Mouse (Mus musculus) neural tube, embryonic 14.5 days (tissue): Measurements from ENCODE around the gene Hoxa6. TPM values are rescaled to one million over a fixed set of nuclear protein-coding genes. Genes with fewer than 3 reads are reported as not detected.

ENCODE experiments used
- ATAC-seq: fragments of 200-750 bp; cut with Nextera tagmentation; 2 replicates; pipeline ENCODE4 v1.8.0; 2017; ENCODE audit warnings: low read depth, mild to moderate bottlenecking, moderate TSS enrichment, moderate library complexity
- H3K27ac ChIP-seq: fragments of 300-500 bp; sonication (generic); 2 replicates; pipeline ENCODE4 v1.5.1; 2014; ENCODE audit warnings: low read depth, mild to moderate bottlenecking, control low read depth, low read length, moderate library complexity, mixed read lengths
- H3K27me3 ChIP-seq: fragments of 300-500 bp; sonication (generic); 2 replicates; pipeline ENCODE4 v1.6.1; 2014; ENCODE audit warnings: low read length; ENCODE audit not compliant: control insufficient read depth, insufficient read depth
- H3K36me3 ChIP-seq: fragments of 300-500 bp; sonication (generic); 2 replicates; pipeline ENCODE4 v1.6.1; 2014; ENCODE audit warnings: low read length, mixed read lengths; ENCODE audit not compliant: control insufficient read depth, insufficient read depth
- H3K4me1 ChIP-seq: fragments of 300-500 bp; sonication (generic); 2 replicates; pipeline ENCODE4 v1.6.1; 2014; ENCODE audit warnings: low read length; ENCODE audit not compliant: control insufficient read depth, insufficient read depth
- H3K4me2 ChIP-seq: fragments of 300-500 bp; sonication (generic); 2 replicates; pipeline ENCODE4 v1.6.1; 2014; ENCODE audit warnings: mild to moderate bottlenecking, low read depth, low read length, control low read depth
- H3K4me3 ChIP-seq: fragments of 300-500 bp; sonication (generic); 2 replicates; pipeline ENCODE4 v1.5.1; 2014; ENCODE audit warnings: low read depth, low read length, control low read depth, mixed read lengths
- H3K9ac ChIP-seq: fragments of 300-500 bp; sonication (generic); replicated peaks from 2 replicates; pipeline ENCODE4 v1.6.1; 2014; ENCODE audit warnings: low read depth, mild to moderate bottlenecking, control low read depth, low read length, mixed read lengths
- H3K9me3 ChIP-seq: fragments of 300-500 bp; sonication (generic); 2 replicates; pipeline ENCODE4 v1.6.1; 2016; ENCODE audit warnings: low read length; ENCODE audit not compliant: control insufficient read depth
- WGBS: fragments of 180-500 bp; shearing (Covaris S2); extraction: QIAGEN DNeasy Blood & Tissue Kit; methylation state at CpG from one replicate; pipeline ENCODE4 v1.1.7; 2014; 5-methylcytosine and 5-hydroxymethylcytosine counted together
- polyA plus RNA-seq: library from polyadenylated mRNA; unstranded; fragments of >200 nt; fragmentation: Nextera tagmentation; extraction: Ambion mirVana; gene quantifications from 2 replicates; pipeline ENCODE4 v1.2.1, GENCODE M21; 2014

Hoxa6 gene
- polyA plus RNA-seq, 1 experiment from 2014 or later = 10.1 TPM

DNA sequence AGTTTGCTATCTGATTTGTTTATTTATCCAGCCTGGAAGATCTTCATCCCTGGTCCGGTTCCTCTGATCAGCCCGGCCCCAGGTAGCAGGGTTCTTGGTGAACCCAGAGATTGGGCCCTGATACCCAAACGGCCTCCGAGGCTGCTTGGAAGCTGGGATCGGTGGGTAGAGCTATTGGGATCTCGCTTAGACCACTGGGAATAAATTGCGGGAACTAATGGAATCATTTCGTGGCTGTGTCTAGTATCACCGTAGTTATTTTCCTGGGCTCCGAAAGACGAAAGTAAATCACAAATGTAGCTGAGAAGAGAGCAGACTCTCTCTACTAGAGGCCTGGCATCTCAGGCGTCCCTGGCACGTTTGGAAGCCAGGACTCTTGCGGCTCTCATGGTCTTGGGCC is 3.3 kb downstream of the Hoxa6 start:
- Histone ChIP-seq H3K9me3 (no peaks in the 10 kb centered on the region), H3K36me3 (peaks cover 48% of the 10 kb centered on the region), H3K27me3 (no peaks in the 10 kb centered on the region), H3K27ac (peak overlapping the region; percentile 92), H3K9ac (peak overlapping the region; percentile 98), H3K4me1 (peaks cover 86% of the 10 kb centered on the region), H3K4me3 (peak overlapping the region; percentile 88), H3K4me2 (peak overlapping the region; percentile 99)
- 3% methylated on average over 14 of the region's 14 CpGs for WGBS
- no peak for ATAC-seq

DNA sequence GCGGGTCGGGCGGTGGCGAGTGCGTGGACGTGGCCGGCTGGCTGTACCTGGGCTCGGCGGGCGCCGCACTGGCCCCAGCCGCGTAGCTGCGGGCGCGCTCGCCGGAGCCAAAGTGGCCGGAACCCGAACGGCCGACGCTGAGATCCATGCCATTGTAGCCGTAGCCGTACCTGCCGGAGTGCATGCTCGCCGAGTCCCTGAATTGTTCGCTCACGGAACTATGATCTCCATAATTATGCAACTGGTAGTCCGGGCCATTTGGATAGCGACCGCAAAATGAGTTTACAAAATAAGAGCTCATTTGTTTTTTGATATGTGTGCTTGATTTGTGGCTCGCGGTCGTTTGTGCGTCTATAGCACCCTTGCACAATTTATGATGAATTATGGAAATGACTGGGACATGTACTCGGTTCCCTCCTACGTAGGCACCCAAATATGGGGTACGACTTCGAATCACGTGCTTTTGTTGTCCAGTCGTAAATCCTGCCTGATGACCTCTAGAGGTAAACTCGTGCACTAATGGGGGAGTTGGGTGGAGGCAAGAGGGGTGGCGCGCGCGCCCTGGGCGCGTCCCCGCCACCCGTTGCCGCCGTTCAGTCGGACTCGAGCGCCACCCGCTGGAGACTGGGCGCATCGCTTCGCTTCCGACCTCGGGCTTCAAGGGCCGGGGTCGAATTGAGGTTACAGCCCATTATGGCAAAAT is 4.3 kb downstream of the Hoxa6 start, which contains the start of gene Hoxa5:
TSS of gene Hoxa5 (minus strand) at position 538 of the 703 bp plus-strand sequence.
- WGBS = under 1% methylated on average over 65 of the region's 65 CpGs
- H3K27ac ChIP-seq = peak within 1 kb of the TSS; percentile 92
- peaks cover 84% of the 10 kb centered on the region for H3K4me1 ChIP-seq
- 0 out of 2 replicates have a peak, but pooled peaks have one; percentile 36 for ATAC-seq
- no peaks in the 10 kb centered on the region for H3K9me3 ChIP-seq
- peak within 1 kb of the TSS; percentile 88 for H3K4me3 ChIP-seq
- H3K9ac ChIP-seq = peak within 1 kb of the TSS; percentile 98
- peaks cover 48% of the 10 kb centered on the region for H3K36me3 ChIP-seq
- H3K27me3 ChIP-seq = no peaks in the 10 kb centered on the region
- H3K4me2 ChIP-seq = peak within 1 kb of the TSS; percentile 99

DNA sequence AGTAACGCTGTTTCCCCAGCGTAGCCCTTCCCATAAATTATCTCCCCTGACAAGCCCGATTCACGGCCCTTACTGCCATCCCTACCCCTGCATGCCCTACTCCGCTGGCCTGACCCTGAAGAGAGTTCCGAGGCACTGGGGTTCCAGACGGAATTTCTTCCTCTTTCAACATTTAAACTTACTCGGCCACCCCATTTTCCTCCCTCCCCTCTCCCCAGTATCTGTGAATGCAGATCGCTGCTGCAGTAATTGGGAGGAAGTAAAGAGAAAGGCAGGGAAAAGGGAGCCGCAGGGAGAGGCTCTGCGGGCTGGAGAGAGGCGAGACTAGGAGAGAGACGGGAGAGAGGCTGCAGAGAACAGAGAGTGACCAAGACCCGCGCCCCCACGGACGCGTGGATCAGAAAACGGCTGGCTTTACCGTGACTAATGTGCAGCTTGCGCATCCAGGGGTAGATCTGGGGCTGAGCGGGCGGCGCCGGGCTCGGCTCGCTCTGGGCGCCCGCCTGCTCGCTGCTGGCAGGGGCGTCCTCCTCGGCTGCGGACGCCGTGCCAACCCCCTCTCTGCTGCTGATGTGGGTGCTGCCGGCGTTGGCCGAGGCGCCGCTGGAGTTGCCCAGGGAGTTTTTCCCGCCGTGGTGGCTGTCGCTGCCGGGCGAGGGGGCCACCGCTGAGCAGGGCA is 5.0 kb downstream of the Hoxa6 start:
- H3K27ac ChIP-seq = peak overlapping the region; percentile 92
- H3K4me3 ChIP-seq = peak overlapping the region; percentile 88
- no peak; the same call in 1 of the 2 replicates for ATAC-seq
- peaks cover 48% of the 10 kb centered on the region for H3K36me3 ChIP-seq
- peak overlapping the region; percentile 98 for H3K9ac ChIP-seq
- H3K4me2 ChIP-seq = peak overlapping the region; percentile 99
- no peaks in the 10 kb centered on the region for H3K27me3 ChIP-seq
- no peaks in the 10 kb centered on the region for H3K9me3 ChIP-seq
- H3K4me1 ChIP-seq = peaks cover 80% of the 10 kb centered on the region
- under 1% methylated on average over 46 of the region's 46 CpGs for WGBS

DNA sequence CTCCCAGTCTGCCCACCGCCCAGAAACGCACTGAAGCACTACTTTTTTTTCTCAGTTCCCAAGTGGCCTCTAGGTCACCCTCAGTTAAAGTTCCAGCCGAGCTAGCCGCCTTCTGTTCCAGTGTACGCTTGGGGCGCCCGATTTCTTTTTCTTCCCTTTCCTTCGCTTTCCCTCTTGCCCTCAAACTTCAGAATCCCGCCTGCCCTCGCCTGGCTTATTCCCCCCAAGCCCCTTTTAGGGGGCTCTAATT is 5.5 kb downstream of the Hoxa6 start:
- peaks cover 82% of the 10 kb centered on the region for H3K4me1 ChIP-seq
- peak overlapping the region; percentile 88 for H3K4me3 ChIP-seq
- H3K9ac ChIP-seq = peak overlapping the region; percentile 98
- H3K36me3 ChIP-seq = peaks cover 48% of the 10 kb centered on the region
- peak overlapping the region; percentile 92 for H3K27ac ChIP-seq
- 3% methylated on average over 10 of the region's 10 CpGs for WGBS
- ATAC-seq = no peak
- peak overlapping the region; percentile 99 for H3K4me2 ChIP-seq
- H3K27me3 ChIP-seq = no peaks in the 10 kb centered on the region
- no peaks in the 10 kb centered on the region for H3K9me3 ChIP-seq

DNA sequence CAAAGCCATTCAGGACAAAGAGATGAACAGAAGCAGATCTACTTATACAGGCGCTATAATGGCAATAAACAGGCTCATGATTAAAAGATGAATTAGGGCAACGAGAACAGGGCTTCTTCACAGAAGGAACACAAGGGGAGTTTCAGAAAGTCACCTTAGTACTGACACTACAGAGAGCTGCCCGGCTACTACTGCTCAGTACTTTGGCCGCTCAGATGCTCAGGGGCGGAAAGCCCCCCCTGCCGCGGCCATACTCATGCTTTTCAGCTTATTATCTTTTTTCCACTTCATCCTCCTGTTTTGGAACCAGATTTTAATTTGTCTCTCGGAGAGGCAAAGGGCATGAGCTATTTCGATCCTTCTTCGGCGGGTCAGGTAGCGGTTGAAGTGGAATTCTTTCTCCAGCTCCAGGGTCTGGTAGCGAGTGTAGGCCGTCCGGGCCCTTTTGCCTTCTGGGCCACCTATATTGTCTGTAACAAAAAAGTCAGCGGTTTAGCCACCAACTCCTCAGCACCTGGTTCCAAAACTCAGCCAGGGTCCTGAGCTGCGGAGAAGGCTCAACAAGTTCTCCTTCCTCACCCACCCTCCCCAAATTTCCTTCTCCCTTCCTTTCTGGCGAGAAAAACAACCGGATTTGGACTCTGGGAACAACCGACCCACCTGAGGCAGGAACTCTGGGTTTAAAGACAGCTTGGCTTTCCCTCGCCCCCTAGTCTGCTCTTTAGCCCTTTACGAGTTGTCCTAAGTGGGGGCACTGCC is 6.0 kb downstream of the Hoxa6 start:
- H3K27me3 ChIP-seq = no peaks in the 10 kb centered on the region
- H3K4me1 ChIP-seq = peaks cover 84% of the 10 kb centered on the region
- H3K4me2 ChIP-seq = peak overlapping the region; percentile 99
- no peak for ATAC-seq
- H3K4me3 ChIP-seq = peak overlapping the region; percentile 88
- peak overlapping the region; percentile 98 for H3K9ac ChIP-seq
- H3K27ac ChIP-seq = peak overlapping the region; percentile 92
- WGBS = 6% methylated on average over 22 of the region's 22 CpGs
- no peaks in the 10 kb centered on the region for H3K9me3 ChIP-seq
- H3K36me3 ChIP-seq = peaks cover 48% of the 10 kb centered on the region

DNA sequence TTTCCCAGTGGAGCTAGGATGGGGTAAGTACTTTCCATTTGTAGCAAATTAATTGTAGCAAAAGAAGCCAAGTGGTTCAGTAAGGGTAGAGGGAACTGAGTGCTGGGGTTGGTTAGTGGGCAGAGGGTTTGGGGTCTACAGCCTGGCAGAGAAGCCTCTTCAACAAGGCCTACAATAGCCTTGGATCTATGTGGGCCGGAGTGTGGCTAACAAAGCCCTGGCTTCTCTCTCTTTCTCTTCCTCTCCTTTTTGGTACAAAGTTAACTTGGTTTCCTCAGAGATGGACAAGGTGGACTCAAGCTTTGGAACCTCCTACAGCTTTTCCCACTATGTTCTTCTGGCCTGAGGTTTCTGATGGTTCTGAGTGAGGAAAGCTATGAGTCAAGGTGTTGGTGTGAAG is 7.3 kb downstream of the Hoxa6 start:
- Histone ChIP-seq H3K9ac (no peak overlapping the region), H3K27ac (peak overlapping the region; percentile 35), H3K4me1 (peaks cover 84% of the 10 kb centered on the region), H3K9me3 (no peaks in the 10 kb centered on the region), H3K36me3 (peaks cover 43% of the 10 kb centered on the region), H3K27me3 (no peaks in the 10 kb centered on the region), H3K4me3 (peak overlapping the region; percentile 11; the same call in 1 of the 2 replicates), H3K4me2 (peak overlapping the region; percentile 99)
- WGBS = 0% methylated on average over 1 of the region's 1 CpGs
- ATAC-seq = no peak

DNA sequence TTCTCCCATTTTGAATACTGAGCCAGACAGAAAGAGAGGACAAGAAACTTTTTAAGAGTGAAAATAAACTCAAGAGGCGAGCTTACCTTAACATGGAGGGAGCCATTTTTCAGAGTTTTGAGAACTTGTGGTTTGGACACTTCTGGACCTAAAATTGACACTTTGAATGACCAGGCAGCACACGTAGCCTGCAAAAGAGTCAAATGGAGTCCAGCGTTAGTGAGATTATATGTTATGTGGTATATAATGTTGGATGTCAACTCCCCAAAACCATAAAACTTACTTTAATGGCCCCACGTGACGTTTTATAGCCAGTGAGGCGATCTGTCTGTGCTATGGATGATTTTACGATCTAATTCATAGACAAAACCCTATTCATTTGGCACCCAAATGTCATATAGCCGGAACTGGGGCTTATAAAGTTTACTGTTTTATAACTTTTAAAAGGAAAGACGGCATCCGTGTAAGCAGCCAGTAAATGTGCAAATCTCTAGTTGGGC is 7.7 kb downstream of the Hoxa6 start:
- H3K27ac ChIP-seq = peak overlapping the region; percentile 35
- H3K36me3 ChIP-seq = peaks cover 39% of the 10 kb centered on the region
- 9% methylated on average over 10 of the region's 10 CpGs for WGBS
- H3K9me3 ChIP-seq = no peaks in the 10 kb centered on the region
- peak overlapping the region; percentile 99 for H3K4me2 ChIP-seq
- ATAC-seq = no peak
- peak overlapping the region; percentile 11; the same call in 1 of the 2 replicates for H3K4me3 ChIP-seq
- no peaks in the 10 kb centered on the region for H3K27me3 ChIP-seq
- H3K4me1 ChIP-seq = peaks cover 84% of the 10 kb centered on the region
- H3K9ac ChIP-seq = no peak overlapping the region; the same call in 1 of the 2 replicates

DNA sequence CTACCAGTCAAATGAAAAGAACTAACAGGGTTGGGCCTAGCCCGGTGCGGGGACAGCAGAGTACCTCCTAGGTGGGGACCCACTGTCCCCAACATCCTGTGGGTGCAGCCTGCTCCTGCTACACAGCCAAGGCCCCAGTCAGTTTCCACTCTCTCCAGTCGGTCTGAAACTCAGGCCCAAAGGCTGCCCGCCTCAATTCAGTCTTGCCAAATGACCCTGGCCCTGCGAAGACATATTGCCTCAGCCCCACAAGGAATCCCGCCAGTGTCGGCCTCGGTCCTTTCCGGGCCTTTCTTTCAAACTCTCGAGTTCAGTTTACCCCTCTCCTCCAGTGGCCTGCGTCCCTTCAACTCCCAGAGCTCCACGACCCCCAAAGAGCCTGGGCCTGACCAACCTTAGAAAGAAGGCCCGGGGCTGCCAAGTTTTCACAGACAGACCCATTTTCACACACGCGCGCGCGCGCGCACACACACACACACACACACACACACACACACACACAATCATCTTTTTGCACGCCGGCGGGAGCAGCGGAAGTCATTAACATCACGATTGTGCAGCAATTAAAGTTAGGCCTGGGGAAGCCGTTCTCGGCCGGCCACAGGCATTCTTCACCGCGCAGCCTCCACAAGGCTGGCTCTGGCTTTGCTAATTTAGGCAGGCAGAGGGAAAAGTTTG is 8.3 kb downstream of the Hoxa6 start:
- Histone ChIP-seq H3K27me3 (no peaks in the 10 kb centered on the region), H3K4me3 (peak overlapping the region; percentile 11; the same call in 1 of the 2 replicates), H3K27ac (peak overlapping the region; percentile 35), H3K9me3 (no peaks in the 10 kb centered on the region), H3K9ac (no peak overlapping the region; the same call in 1 of the 2 replicates), H3K36me3 (peaks cover 33% of the 10 kb centered on the region), H3K4me1 (peaks cover 82% of the 10 kb centered on the region), H3K4me2 (peak overlapping the region; percentile 99)
- 4% methylated on average over 30 of the region's 30 CpGs for WGBS
- ATAC-seq = no peak
